Mouse (Mus musculus): ENCODE results near the gene Gpr65. TPM values are rescaled to one million over a fixed set of nuclear protein-coding genes. Genes with fewer than 3 reads are reported as not detected.

Gene Gpr65
- total and polyA plus RNA-seq, 3 experiments = 31.9 to 80.5 (median 80.3) TPM

- H3K27me3 ChIP-seq (replicated peaks) = no peaks in the 10 kb centered on the region
- H3K4me1 ChIP-seq (ENCODE audit: control insufficient read depth in 1 of 2, insufficient read depth in 2 of 2) = peaks cover 14 to 52% of the 10 kb centered on the region in 2 experiments
- in situ Hi-C loops (cut with MboI; ENCODE audit: low pct_ligation_motif_present, low pct_unique_long_range_greater_than_20kb, low sequenced_read_pairs) (loop anchor here (10.0 kb wide), 1 partner anchor 55 kb away; no protein-coding TSS in a partner anchor), dilution Hi-C loops (cut with MboI; ENCODE audit: extremely low pct_ligation_motif_present, extremely low pct_unique_long_range_greater_than_20kb, low sequenced_read_pairs) (no loop called here)
- H3K4me3 ChIP-seq (replicated peaks in 1 of 3; ENCODE audit: low read depth in 2 of 3, low read length in 2 of 3, poor library complexity in 1 of 3) = peak overlapping the region; percentile 53 to 91 (median 67)
- peaks cover 37% of the 10 kb centered on the region for H3K79me2 ChIP-seq (replicated peaks; ENCODE audit: control insufficient read depth, extremely low read depth, insufficient read depth, poor library complexity, severe bottlenecking)
- H3K4me2 ChIP-seq (ENCODE audit: insufficient read depth, low read depth, poor library complexity, severe bottlenecking) = peak overlapping the region; percentile 80
- H3K9ac ChIP-seq (ENCODE audit: insufficient read depth, low read depth) = peak overlapping the region; percentile 97
- DNase-seq (ENCODE audit: extremely low read depth) = peak; percentile 92
- H3K36me3 ChIP-seq (replicated peaks in 1 of 2; ENCODE audit: control insufficient read depth in 1 of 2, insufficient read depth in 1 of 2, low read length in 1 of 2) = peaks cover 10 to 21% of the 10 kb centered on the region in 2 experiments
- H3K27ac ChIP-seq (ENCODE audit: insufficient read depth, low read depth) = peak overlapping the region; percentile 97
- H3K9me3 ChIP-seq (replicated peaks; ENCODE audit: low read length) = no peaks in the 10 kb centered on the region
- TF ChIP-seq POLR2A (IDR thresholded peaks at IDR 0.05; ENCODE audit: low read depth, low read length) (peak; percentile 37), ZKSCAN1 (IDR thresholded peaks at IDR 0.05; ENCODE audit: borderline replicate concordance, low read depth, low read length) (no peak), CHD1 (IDR thresholded peaks at IDR 0.05; ENCODE audit: low read depth, low read length) (no peak), ZNF384 (IDR thresholded peaks at IDR 0.05; ENCODE audit: low read depth, low read length) (peak; percentile 48), MAX (IDR thresholded peaks at IDR 0.05; ENCODE audit: low read length) (peak; percentile 77), USF1 (IDR thresholded peaks at IDR 0.05; ENCODE audit: low read depth, low read length) (no peak), GABPA (IDR thresholded peaks at IDR 0.05; ENCODE audit: insufficient replicate concordance, low read depth, low read length) (no peak; the same call in 1 of the 2 replicates), USF2 (conservative IDR thresholded peaks at IDR 0.05; ENCODE audit: low read depth, low read length) (no peak), NRF1 (IDR thresholded peaks at IDR 0.05; ENCODE audit: low read depth, low read length) (no peak), POLR2AphosphoS2 (IDR thresholded peaks at IDR 0.05; ENCODE audit: low read depth, low read length) (no peak), ZC3H11A (IDR thresholded peaks at IDR 0.05; ENCODE audit: low read depth, low read length) (no peak), ELF1 (IDR thresholded peaks at IDR 0.05; ENCODE audit: low read depth, low read length) (0 out of 2 replicates have a peak, but pooled peaks have one; percentile 36), SMC3 (IDR thresholded peaks at IDR 0.05; ENCODE audit: low read depth, low read length) (0 out of 2 replicates have a peak, but pooled peaks have one; percentile 19), RAD21 (IDR thresholded peaks at IDR 0.05; ENCODE audit: low read depth, low read length) (no peak; the same call in 1 of the 2 replicates), JUND (conservative IDR thresholded peaks at IDR 0.05; ENCODE audit: low read depth, low read length) (peak; percentile 84), HCFC1 (IDR thresholded peaks at IDR 0.05; ENCODE audit: low read depth, low read length) (no peak), JUN (IDR thresholded peaks at IDR 0.05; ENCODE audit: insufficient read depth, low read depth, low read length) (peak; percentile 80), MYC (IDR thresholded peaks at IDR 0.05; ENCODE audit: low read depth, low read length) (peak; percentile 93), KAT2A (IDR thresholded peaks at IDR 0.05; ENCODE audit: insufficient replicate concordance, low read length) (0 out of 2 replicates have a peak, but pooled peaks have one; percentile 46), MXI1 (IDR thresholded peaks at IDR 0.05; ENCODE audit: low read depth, low read length) (peak; percentile 86; the same call in 1 of the 2 replicates), E2F4 (IDR thresholded peaks at IDR 0.05; ENCODE audit: insufficient replicate concordance, low read depth, low read length) (peak; percentile 58; the same call in 1 of the 2 replicates), TCF12 (IDR thresholded peaks at IDR 0.05; ENCODE audit: low read depth, low read length) (peak; percentile 72), PAX5 (IDR thresholded peaks at IDR 0.05; ENCODE audit: low read length) (no peak), ZMIZ1 (IDR thresholded peaks at IDR 0.05; ENCODE audit: low read depth, low read length) (peak; percentile 32; the same call in 1 of the 2 replicates), NELFE (IDR thresholded peaks at IDR 0.05; ENCODE audit: low read depth, low read length) (0 out of 2 replicates have a peak, but pooled peaks have one; percentile 9), CHD2 (IDR thresholded peaks at IDR 0.05; ENCODE audit: low read length) (peak; percentile 95), BHLHE40 (IDR thresholded peaks at IDR 0.05; ENCODE audit: low read depth, low read length) (peak; percentile 97), ETS1 (conservative IDR thresholded peaks at IDR 0.05; ENCODE audit: low read depth, low read length) (peak; percentile 97), IRF4 (IDR thresholded peaks at IDR 0.05; ENCODE audit: low read depth, low read length) (peak; percentile 96), MEF2A (IDR thresholded peaks at IDR 0.05; ENCODE audit: borderline replicate concordance, low read depth, low read length) (peak; percentile 87), MAZ (IDR thresholded peaks at IDR 0.05; ENCODE audit: low read depth, low read length) (peak; percentile 78; the same call in 1 of the 2 replicates), SIN3A (IDR thresholded peaks at IDR 0.05; ENCODE audit: low read length) (peak; percentile 89), EP300 (IDR thresholded peaks at IDR 0.05; ENCODE audit: low read length) (peak; percentile 62), CTCF (conservative IDR thresholded peaks at IDR 0.05 in 1 of 2, IDR thresholded peaks at IDR 0.05 in 1 of 2; ENCODE audit: low read depth in 2 of 2, low read length in 2 of 2) (no peak), RCOR1 (conservative IDR thresholded peaks at IDR 0.05; ENCODE audit: low read depth, low read length) (peak; percentile 86), TBP (conservative IDR thresholded peaks at IDR 0.05; ENCODE audit: low read depth, low read length) (peak; percentile 80), MAFK (IDR thresholded peaks at IDR 0.05; ENCODE audit: insufficient replicate concordance, low read length) (peak; percentile 87)
Measured at GRCm38 (mm10) chr12:98269791-98270745, 1.6 kb downstream of the Gpr65 start.

Data from CH12.LX (cell line).